Mouse (Mus musculus) testis, adult 2 months (tissue): ENCODE results near the gene Tmem256.

ENCODE experiments used
- CTCF ChIP-seq: fragments of 200-500 bp; IDR thresholded peaks from 2 replicates; pipeline ENCODE4 v1.5.1; 2012; ENCODE audit warnings: low read depth, mild to moderate bottlenecking, inconsistent platforms, low read length, moderate library complexity; ENCODE audit not compliant: control insufficient read depth, insufficient read depth, insufficient replicate concordance
- POLR2A ChIP-seq: fragments of 200-500 bp; IDR thresholded peaks from 2 replicates; pipeline ENCODE4 v1.6.1; 2012; ENCODE audit warnings: low read depth, mild to moderate bottlenecking, inconsistent platforms, low read length, moderate library complexity; ENCODE audit not compliant: control insufficient read depth

- TF ChIP-seq POLR2A: no peak
- no peak for TF ChIP-seq CTCF
Measured at GRCm38 (mm10) chr11:69807641-69808040, 30.7 kb upstream of the Tmem256 start.
